Mouse (Mus musculus): Measurements from ENCODE around the gene Crim1. TPM values are rescaled to one million over a fixed set of nuclear protein-coding genes. Genes with fewer than 3 reads are reported as not detected.

The Crim1 gene
- polyA plus RNA-seq, 3 experiments from 2014 or later = 4.9 to 8.3 (median 7.9) TPM

Other genes starting within 250 kb of the Crim1 start
- gene Fez2, start 217.9 kb downstream of the Crim1 start, polyA plus RNA-seq (2017; shearing (Covaris generic)) = 10 to 100 TPM in 2 of 3 experiments, 1 to 10 TPM in 1; 8.6 to 11.1 (median 10.4) TPM

All from inflammation-experienced regulatory T-cells, adult 6 months (primary cell).